Mouse (Mus musculus) ES-Bruce4 (cell line): Measurements from ENCODE around the gene Zfp148.

Source experiments
- CTCF ChIP-seq: IDR thresholded peaks from one replicate; pipeline ENCODE4 v1.8.1; 2011; ENCODE audit warnings: low read depth, low read length
- EP300 ChIP-seq: IDR thresholded peaks from 2 replicates; pipeline ENCODE4 v1.6.1; 2011; ENCODE audit warnings: low read depth, low read length; ENCODE audit not compliant: insufficient read depth
- POLR2A ChIP-seq: IDR thresholded peaks from one replicate; pipeline ENCODE4 v1.8.1; 2011; ENCODE audit warnings: low read length; ENCODE audit not compliant: insufficient read depth

DNA sequence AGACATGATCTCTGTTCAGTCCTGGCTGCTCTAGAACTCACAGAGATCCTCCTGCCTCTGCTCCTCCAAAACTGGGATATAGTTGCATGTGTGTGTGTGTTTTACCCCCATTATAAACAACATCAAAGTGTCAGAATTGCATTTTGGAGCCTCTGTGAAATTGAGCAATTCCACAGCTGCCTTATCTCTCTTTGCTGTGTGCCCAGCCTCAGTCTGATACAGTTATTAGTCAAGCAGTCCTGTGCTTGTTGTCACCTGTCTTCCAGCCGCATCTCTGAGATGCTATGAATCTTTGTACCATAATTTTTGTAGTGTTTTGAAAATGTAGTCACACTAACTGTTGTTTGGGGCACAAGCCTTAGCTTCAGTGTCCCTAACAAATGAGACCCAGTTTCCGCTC is 73.2 kb downstream of the Zfp148 start:
- TF ChIP-seq EP300 (no peak), CTCF (no peak), POLR2A (no peak)
